Mouse (Mus musculus): ENCODE data around the gene Grm4.

- TF ChIP-seq POLR2A (IDR thresholded peaks at IDR 0.05; ENCODE audit: low read depth, low read length), result no peak
- TF ChIP-seq CTCF (conservative IDR thresholded peaks at IDR 0.05; ENCODE audit: insufficient read depth, insufficient read length, low read depth, low read length), result no peak
These were observed 17.3 kb downstream of the Grm4 start for GRCm38 (mm10) chr17:27503869-27504268.

Measured in kidney, adult 2 months (tissue).